Mouse (Mus musculus) left cerebral cortex, adult 18-20 months (tissue): ENCODE results near the gene Rtbdn. TPM values are rescaled to one million over a fixed set of nuclear protein-coding genes. Genes with fewer than 3 reads are reported as not detected.
A peak's percentile ranks its signal among the peaks of the same experiment; 100 is the strongest.
"Not testable (repeated sequence)": the region's sequence is repeated elsewhere in the genome, so short reads cannot be mapped to it uniquely, and the experiment has no call there.

ENCODE experiments used
- DNase-seq, 2 experiments: peaks; one replicate each; pipeline ENCODE4 v3.0.0; 2021 to 2022; ENCODE audit warnings: low spot score in 2 of 2, mixed read lengths in 1 of 2
- long read RNA-seq, 2 experiments: library from polyadenylated mRNA; stranded (forward); transcript quantifications; one replicate each; pipeline ENCODE4 v2.0.0; 2021
- total RNA-seq, 2 experiments: library from RNA; stranded (reverse); gene quantifications; 2 replicates each; pipeline ENCODE4 v1.2.3; 2021

Rtbdn gene
- total RNA-seq, result 1 to 10 TPM in 1 of 2 experiments, under 1 TPM in 1; 0.91 to 1.3 TPM
- long read RNA-seq, experiment 1, partial matches to known transcripts, result 0 of 2 reads
- long read RNA-seq, experiment 1, other reads (novel, unspliced or antisense), result 2 of 2 reads
- long read RNA-seq, experiment 2, result 0 reads

GRCm38 (mm10) chr8:84946528-84947240 is at the start of gene Rtbdn:
TSS of gene Rtbdn (plus strand) at chr8:84946991.
- no peak for DNase-seq

GRCm38 (mm10) chr8:84901071-84901470 is 45.7 kb upstream of the Rtbdn start:
- no peak for DNase-seq

- DNase-seq, result no peak
These were observed 45.0 kb upstream of the Rtbdn start, which contains the start of gene Klf1 for GRCm38 (mm10) chr8:84901752-84902151. TSS of gene Klf1 (plus strand) at chr8:84901928.

- no peak for DNase-seq
These were observed 44.3 kb upstream of the Rtbdn start for GRCm38 (mm10) chr8:84902367-84902919.

- DNase-seq, result peak; percentile 91 to 95
These were observed 43.7 kb upstream of the Rtbdn start for GRCm38 (mm10) chr8:84902920-84903661.

GRCm38 (mm10) chr8:84904351-84904750 is 42.4 kb upstream of the Rtbdn start:
- DNase-seq, result no peak

- DNase-seq, result no peak
These were observed 39.8 kb upstream of the Rtbdn start for GRCm38 (mm10) chr8:84907037-84907436.

- no peak for DNase-seq
These were observed 39.3 kb upstream of the Rtbdn start for GRCm38 (mm10) chr8:84907493-84907892.

GRCm38 (mm10) chr8:84907979-84908378 is 38.8 kb upstream of the Rtbdn start:
- not testable (repeated sequence) for DNase-seq

- DNase-seq, result peak; percentile 70 to 73
These were observed 38.2 kb upstream of the Rtbdn start, which contains the start of gene Dnase2a for GRCm38 (mm10) chr8:84908421-84909161. TSS of gene Dnase2a (plus strand) at chr8:84908560.

GRCm38 (mm10) chr8:84909162-84909767 is 37.5 kb upstream of the Rtbdn start:
- no peak for DNase-seq

- no peak for DNase-seq
These were observed 36.8 kb upstream of the Rtbdn start for GRCm38 (mm10) chr8:84909949-84910348.

GRCm38 (mm10) chr8:84910551-84910950 is 36.2 kb upstream of the Rtbdn start:
- DNase-seq, result no peak

- DNase-seq, result no peak
These were observed 34.9 kb upstream of the Rtbdn start for GRCm38 (mm10) chr8:84911854-84912253.

GRCm38 (mm10) chr8:84912391-84912790 is 34.4 kb upstream of the Rtbdn start:
- DNase-seq, result no peak

GRCm38 (mm10) chr8:84912895-84913501 is 33.8 kb upstream of the Rtbdn start:
- DNase-seq, result peak; percentile 55 to 70

- no peak for DNase-seq
These were observed 33.3 kb upstream of the Rtbdn start for GRCm38 (mm10) chr8:84913502-84913900.

- DNase-seq, result no peak
These were observed 32.8 kb upstream of the Rtbdn start for GRCm38 (mm10) chr8:84913960-84914359.

GRCm38 (mm10) chr8:84915269-84915668 is 31.5 kb upstream of the Rtbdn start:
- no peak for DNase-seq

- DNase-seq, result no peak
These were observed 29.0 kb upstream of the Rtbdn start for GRCm38 (mm10) chr8:84917781-84918180.
